Mouse (Mus musculus): ENCODE results near the gene Zscan22. TPM values are rescaled to one million over a fixed set of nuclear protein-coding genes. Genes with fewer than 3 reads are reported as not detected.
A peak's percentile ranks its signal among the peaks of the same experiment; 100 is the strongest.
"Not testable (repeated sequence)": the region's sequence is repeated elsewhere in the genome, so short reads cannot be mapped to it uniquely, and the experiment has no call there.

Zscan22 gene
- 9.8 and 13.6 TPM in 2 replicates for polyA plus RNA-seq (2015; fragmentation: Nextera tagmentation; extraction: Ambion mirVana)

DNA sequence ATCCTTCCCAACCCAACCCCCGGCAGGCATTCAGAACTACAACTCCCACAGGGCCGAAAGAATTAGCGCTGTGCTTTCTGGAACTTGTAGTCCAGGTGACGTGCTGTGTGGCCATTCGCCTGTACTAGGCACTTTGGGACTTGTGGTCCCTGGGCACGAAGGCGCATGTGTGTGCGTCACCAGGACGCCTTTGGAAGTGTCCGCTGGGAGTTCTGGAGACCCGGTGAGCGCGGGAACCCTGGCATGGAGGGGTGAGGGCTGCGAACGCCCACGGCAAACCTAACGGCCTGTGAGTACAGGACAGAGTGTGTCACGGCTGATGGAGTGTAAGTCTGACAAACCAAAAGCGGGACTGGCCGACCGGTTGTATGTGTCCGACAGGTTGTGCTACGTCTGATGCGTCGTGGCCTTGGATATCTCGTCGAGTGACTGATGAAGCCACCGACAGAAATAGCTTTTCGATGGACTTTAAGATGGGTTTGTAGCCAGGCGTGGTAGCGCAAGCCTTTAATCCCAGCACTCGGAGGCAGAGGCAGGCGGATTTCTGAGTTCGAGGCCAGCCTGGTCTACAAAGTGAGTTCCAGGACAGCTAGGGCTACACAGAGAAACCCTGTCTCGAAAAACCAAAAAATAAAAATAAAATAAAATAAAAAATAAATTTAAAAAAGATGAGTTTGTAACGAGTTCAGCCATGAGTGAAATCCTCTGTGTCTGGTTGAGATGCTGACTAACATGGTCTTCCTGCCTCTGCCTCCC is at the start of gene Zscan22:
TSS of gene Zscan22 (plus strand) at position 161 of the 756 bp plus-strand sequence.
- Histone ChIP-seq H3K4me3 (replicated peaks) (peak within 1 kb of the TSS; percentile 74), H3K9ac (replicated peaks) (peak within 1 kb of the TSS; percentile 66), H3K4me1 (peaks cover 15% of the 10 kb centered on the region), H3K4me2 (peak within 1 kb of the TSS; percentile 57), H3K27me3 (replicated peaks) (no peaks in the 10 kb centered on the region), H3K27ac (replicated peaks) (peak within 1 kb of the TSS; percentile 63), H3K9me3 (replicated peaks) (no peaks in the 10 kb centered on the region), H3K36me3 (peaks cover 3% of the 10 kb centered on the region; the same call in 1 of the 2 replicates)
- ATAC-seq (ENCODE audit: low FRiP score): peak; percentile 97
- WGBS: 7% methylated on average over 36 of the region's 36 CpGs

DNA sequence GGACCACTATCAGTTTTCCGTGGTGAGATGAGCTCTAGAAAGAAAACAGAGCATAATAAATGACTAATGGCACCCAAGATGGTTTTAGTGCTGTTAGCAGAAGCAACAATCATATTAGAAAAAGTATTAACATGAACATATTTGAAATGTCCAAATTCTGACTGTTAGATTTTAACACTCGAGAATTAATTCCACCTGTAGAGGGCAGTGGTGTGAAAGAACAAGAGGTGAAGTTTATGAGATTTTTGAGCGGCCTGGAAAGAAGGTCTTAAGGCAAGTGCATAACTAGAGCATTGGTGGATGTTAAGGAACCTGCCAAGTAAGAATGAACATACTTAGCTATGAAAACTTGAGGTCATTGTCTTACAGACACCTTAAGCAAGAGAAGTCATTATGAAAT is 23.3 kb upstream of the Zscan22 start:
- no peaks in the 10 kb centered on the region for H3K4me1 ChIP-seq
- no peak overlapping the region for H3K9ac ChIP-seq (replicated peaks)
- 23% methylated on average over 3 of the region's 3 CpGs for WGBS
- H3K4me3 ChIP-seq (replicated peaks): no peak overlapping the region
- H3K27me3 ChIP-seq (replicated peaks): no peaks in the 10 kb centered on the region
- no peak overlapping the region for H3K4me2 ChIP-seq
- H3K27ac ChIP-seq (replicated peaks): no peak overlapping the region
- H3K9me3 ChIP-seq (replicated peaks): peaks cover 3% of the 10 kb centered on the region
- no peak for ATAC-seq (ENCODE audit: low FRiP score)
- no peaks in the 10 kb centered on the region for H3K36me3 ChIP-seq

DNA sequence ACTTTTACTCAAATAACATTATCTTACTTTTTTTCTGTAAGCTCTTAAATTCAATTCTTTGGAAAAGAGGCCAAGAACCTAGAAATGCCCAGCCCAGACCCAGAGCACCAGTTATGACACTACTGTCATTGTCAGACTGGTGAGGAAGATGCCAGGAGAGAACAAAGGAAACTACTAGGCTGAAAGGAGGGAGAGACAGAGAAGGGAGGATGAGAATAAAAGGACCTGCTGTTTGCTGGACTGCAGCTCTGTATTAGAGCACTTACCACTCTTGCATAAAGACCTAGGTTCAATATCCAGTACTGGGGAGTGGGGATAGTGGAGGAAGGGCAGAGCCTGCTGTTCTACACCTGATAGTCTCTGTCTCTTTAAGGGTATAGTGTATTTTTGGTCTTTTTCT is 17.6 kb upstream of the Zscan22 start:
- Histone ChIP-seq H3K4me2 (peak overlapping the region; percentile 84), H3K9me3 (replicated peaks) (no peaks in the 10 kb centered on the region), H3K4me3 (replicated peaks) (peak overlapping the region; percentile 73), H3K4me1 (peaks cover 18% of the 10 kb centered on the region), H3K9ac (replicated peaks) (peak overlapping the region; percentile 79; the same call in 1 of the 2 replicates), H3K27me3 (replicated peaks) (no peaks in the 10 kb centered on the region), H3K27ac (replicated peaks) (no peak overlapping the region), H3K36me3 (peaks cover 8% of the 10 kb centered on the region)
- ATAC-seq (ENCODE audit: low FRiP score): no peak

DNA sequence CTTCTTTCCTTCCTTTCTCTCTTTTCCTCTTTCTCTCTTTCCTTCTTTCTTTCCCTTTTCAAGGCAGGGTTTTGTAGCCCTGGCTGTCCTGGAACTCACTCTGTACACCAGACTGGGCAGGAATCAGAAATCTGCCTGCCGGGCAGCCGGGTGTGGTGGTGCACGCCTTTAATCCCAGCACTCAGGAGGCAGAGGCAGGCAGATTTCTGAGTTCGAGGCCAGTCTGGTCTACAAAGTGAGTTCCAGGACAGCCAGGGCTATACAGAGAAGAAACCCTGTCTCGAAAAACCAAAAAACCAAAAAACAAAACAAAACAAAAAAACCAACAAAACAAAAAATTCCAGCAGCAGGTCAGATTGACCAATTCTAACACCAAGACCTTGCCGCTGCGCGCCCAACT is 17.1 kb upstream of the Zscan22 start:
- peaks cover 13% of the 10 kb centered on the region for H3K36me3 ChIP-seq
- H3K9ac ChIP-seq (replicated peaks): peak overlapping the region; percentile 79
- H3K27me3 ChIP-seq (replicated peaks); H3K9me3 ChIP-seq (replicated peaks): not testable (repeated sequence)
- 45% methylated on average over 8 of the region's 8 CpGs for WGBS
- peak overlapping the region; percentile 73 for H3K4me3 ChIP-seq (replicated peaks)
- H3K4me2 ChIP-seq: peak overlapping the region; percentile 84
- peaks cover 18% of the 10 kb centered on the region for H3K4me1 ChIP-seq
- peak overlapping the region; percentile 61; the same call in 1 of the 2 replicates for H3K27ac ChIP-seq (replicated peaks)
- peak; percentile 33; the same call in 1 of the 2 replicates for ATAC-seq (ENCODE audit: low FRiP score)

DNA sequence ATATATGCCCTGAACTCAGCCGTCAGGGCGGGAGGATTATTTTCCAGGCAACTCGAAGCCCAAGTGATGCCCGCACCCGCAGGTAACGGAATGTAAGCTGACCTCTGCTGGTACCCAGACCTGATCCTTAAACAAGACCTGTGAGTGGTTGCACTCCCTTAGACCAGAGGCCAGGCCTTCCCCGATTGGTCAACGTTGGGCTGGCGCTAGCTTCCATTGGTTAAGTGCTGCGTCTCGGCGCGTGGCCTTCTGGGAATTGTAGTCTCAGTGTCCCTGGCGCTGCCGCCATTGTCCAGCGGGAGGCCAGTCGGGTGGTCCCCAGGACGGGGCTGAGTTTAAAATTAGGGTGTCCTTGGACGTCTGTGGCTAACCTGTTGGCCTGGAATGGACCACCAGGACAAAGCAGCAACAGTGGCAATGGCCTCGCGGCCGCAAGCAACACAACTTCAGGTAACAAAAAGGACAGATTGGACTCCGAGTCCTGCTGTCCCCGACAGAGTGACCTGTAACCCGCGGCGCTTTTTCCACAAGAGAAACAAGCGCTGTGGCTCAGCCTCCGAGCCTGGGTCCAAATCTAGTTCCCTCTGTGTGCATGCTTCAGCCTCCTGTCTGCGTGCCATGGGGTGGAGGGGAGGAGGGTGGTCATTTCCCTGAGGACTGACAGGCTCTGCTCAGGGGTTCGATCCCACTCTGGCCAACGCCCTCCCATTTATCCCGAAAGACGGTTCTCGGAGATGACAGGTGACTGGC is 16.5 kb upstream of the Zscan22 start, which contains the start of gene Zfp128:
TSS of gene Zfp128 (plus strand) at position 267 of the 750 bp plus-strand sequence.
- H3K9me3 ChIP-seq (replicated peaks): no peaks in the 10 kb centered on the region
- no peaks in the 10 kb centered on the region for H3K27me3 ChIP-seq (replicated peaks)
- H3K4me3 ChIP-seq (replicated peaks): peak within 1 kb of the TSS; percentile 73
- peak; percentile 99 for ATAC-seq (ENCODE audit: low FRiP score)
- H3K36me3 ChIP-seq: peaks cover 19% of the 10 kb centered on the region
- peak within 1 kb of the TSS; percentile 79 for H3K9ac ChIP-seq (replicated peaks)
- H3K4me2 ChIP-seq: peak within 1 kb of the TSS; percentile 84
- peak within 1 kb of the TSS; percentile 61 for H3K27ac ChIP-seq (replicated peaks)
- WGBS: under 1% methylated on average over 35 of the region's 35 CpGs
- H3K4me1 ChIP-seq: peaks cover 18% of the 10 kb centered on the region

DNA sequence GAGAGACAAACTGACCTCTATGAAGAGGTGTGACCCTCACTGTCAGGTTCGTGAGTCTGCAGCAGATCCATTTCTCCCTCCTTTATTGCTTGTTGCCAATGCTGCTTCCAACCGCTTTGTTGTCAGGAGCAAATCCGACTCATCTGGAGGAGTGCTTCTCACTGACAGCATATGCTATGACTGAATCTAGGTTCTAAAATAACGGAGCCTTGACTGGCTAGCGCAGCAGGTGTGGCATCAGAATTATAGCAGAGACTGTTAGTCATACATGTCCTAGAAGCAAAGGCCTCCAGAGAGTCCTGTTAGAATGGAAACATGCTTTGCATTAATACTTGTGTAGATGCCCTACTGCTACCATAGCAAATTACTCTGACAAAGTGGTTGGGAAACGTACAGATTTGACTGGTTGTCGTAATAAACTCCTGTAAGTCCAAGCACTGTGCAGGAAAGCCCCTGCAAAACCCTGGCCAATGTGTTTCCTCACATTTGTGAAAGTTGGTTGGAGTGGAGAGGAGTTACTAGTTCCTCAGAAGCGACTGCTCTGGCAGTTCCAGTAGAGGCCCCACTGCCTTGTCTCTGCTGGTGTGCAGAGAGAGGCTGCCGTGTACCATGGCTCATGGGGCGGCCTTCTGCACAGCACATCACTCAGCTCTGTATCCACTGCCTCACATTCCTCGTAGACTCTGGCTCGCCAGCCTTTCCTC is 10.9 kb upstream of the Zscan22 start:
- H3K4me2 ChIP-seq: no peak overlapping the region
- no peak overlapping the region for H3K4me3 ChIP-seq (replicated peaks)
- ATAC-seq (ENCODE audit: low FRiP score): no peak
- H3K36me3 ChIP-seq: peaks cover 68% of the 10 kb centered on the region
- H3K9ac ChIP-seq (replicated peaks): no peak overlapping the region
- no peak overlapping the region for H3K27ac ChIP-seq (replicated peaks)
- H3K27me3 ChIP-seq (replicated peaks): no peaks in the 10 kb centered on the region
- peaks cover 14% of the 10 kb centered on the region for H3K4me1 ChIP-seq
- 89% methylated on average over 12 of the region's 12 CpGs for WGBS
- H3K9me3 ChIP-seq (replicated peaks): no peaks in the 10 kb centered on the region

DNA sequence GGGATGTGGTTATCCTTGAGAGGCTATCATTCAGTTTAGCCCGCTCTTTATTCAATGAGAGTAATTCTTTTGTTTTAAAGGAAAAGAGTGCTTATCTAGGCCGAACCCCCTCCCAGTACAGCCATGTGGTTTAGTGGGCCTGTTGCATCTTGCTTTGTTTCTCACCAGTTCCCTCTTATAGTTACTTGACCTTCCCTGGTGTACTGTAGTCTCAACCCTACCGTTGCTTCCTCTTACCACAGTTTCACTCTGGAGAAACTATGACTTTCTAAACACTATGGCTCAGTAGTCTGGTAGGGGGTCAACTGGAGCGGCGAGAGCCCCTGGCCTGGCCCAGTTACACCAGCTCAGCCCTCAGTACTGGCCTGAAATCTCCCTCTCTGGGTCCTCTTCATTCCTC is 10.0 kb upstream of the Zscan22 start:
- H3K9me3 ChIP-seq (replicated peaks): no peaks in the 10 kb centered on the region
- H3K4me1 ChIP-seq: peaks cover 6% of the 10 kb centered on the region
- H3K27ac ChIP-seq (replicated peaks): no peak overlapping the region
- 93% methylated on average over 5 of the region's 5 CpGs for WGBS
- H3K9ac ChIP-seq (replicated peaks): no peak overlapping the region
- no peak for ATAC-seq (ENCODE audit: low FRiP score)
- no peak overlapping the region for H3K4me2 ChIP-seq
- H3K36me3 ChIP-seq: peaks cover 74% of the 10 kb centered on the region
- H3K4me3 ChIP-seq (replicated peaks): no peak overlapping the region
- no peaks in the 10 kb centered on the region for H3K27me3 ChIP-seq (replicated peaks)

DNA sequence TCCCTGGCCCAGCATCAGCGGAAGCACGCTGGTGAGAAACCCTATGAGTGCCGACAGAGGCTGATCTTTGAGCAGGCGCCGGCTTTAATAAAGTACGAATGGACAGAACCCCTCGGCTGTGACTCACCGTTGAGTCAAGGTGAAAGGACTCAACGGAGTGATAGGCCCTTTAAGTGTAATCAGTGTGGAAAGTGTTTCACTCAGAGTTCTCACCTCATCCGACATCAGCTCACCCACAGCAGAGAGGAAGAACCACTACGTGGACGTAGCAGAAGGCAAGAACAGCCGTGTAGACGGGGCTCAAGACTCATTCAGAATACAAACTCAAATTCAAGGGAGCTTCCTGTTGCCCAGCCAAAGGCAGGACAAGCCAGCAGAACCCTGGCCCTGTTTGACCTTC is 6.7 kb upstream of the Zscan22 start:
- H3K36me3 ChIP-seq: peaks cover 57% of the 10 kb centered on the region
- no peak overlapping the region for H3K4me2 ChIP-seq
- H3K27me3 ChIP-seq (replicated peaks): no peaks in the 10 kb centered on the region
- no peaks in the 10 kb centered on the region for H3K4me1 ChIP-seq
- H3K9ac ChIP-seq (replicated peaks): no peak overlapping the region
- H3K4me3 ChIP-seq (replicated peaks): no peak overlapping the region
- no peak overlapping the region for H3K27ac ChIP-seq (replicated peaks)
- no peak for ATAC-seq (ENCODE audit: low FRiP score)
- H3K9me3 ChIP-seq (replicated peaks): no peaks in the 10 kb centered on the region
- 96% methylated on average over 14 of the region's 14 CpGs for WGBS

DNA sequence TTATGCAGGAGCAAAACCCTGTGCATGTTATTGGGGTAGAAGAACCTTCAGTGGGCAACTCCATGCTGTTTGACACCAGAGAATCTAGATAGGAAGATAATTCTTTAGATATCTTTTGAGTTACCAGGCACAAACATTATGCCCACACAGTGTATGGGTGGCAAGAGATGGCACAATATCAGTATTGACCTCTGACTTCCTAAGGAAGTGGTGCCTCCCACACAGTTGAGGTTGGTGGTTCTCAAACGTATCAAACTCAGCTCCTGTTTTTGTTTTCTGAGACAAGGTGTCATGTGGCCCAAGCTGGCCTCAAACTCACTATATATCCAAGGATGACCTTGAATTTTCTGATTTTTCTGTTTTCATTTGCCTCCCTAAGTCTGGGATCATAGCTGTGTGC is 6.3 kb upstream of the Zscan22 start:
- WGBS: 85% methylated on average over 1 of the region's 1 CpGs
- no peak for ATAC-seq (ENCODE audit: low FRiP score)
- no peak overlapping the region for H3K4me2 ChIP-seq

DNA sequence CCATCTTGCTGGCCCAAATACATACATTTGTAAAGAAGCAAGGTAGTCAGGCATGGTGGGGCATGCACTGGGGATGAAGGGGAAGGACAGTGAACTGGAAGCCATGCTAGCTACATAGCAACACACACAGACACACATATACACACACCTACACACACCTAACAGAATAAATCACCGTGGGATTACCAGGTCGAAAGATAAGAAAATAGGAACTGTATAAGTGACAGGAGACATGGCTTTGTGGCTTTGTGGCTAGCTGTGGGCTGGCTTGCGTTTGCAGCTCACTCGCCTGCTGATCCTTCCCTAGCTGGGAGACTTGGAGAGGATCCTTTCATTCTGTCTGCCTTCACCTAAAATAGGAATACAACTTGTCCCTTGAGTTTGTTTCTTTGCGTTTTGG is 3.9 kb downstream of the Zscan22 start:
- H3K36me3 ChIP-seq: peaks cover 23% of the 10 kb centered on the region
- no peak overlapping the region for H3K27ac ChIP-seq (replicated peaks)
- H3K9me3 ChIP-seq (replicated peaks): no peaks in the 10 kb centered on the region
- no peak for ATAC-seq (ENCODE audit: low FRiP score)
- 95% methylated on average over 5 of the region's 5 CpGs for WGBS
- H3K9ac ChIP-seq (replicated peaks): no peak overlapping the region
- H3K4me2 ChIP-seq: no peak overlapping the region
- no peaks in the 10 kb centered on the region for H3K27me3 ChIP-seq (replicated peaks)
- peaks cover 15% of the 10 kb centered on the region for H3K4me1 ChIP-seq
- H3K4me3 ChIP-seq (replicated peaks): no peak overlapping the region

More for the DNA sequence above, 6.3 kb upstream of the Zscan22 start:
- Histone ChIP-seq H3K9ac (replicated peaks) (no peak overlapping the region), H3K4me1 (no peaks in the 10 kb centered on the region), H3K27me3 (replicated peaks) (no peaks in the 10 kb centered on the region), H3K9me3 (replicated peaks) (no peaks in the 10 kb centered on the region), H3K4me3 (replicated peaks) (no peak overlapping the region), H3K36me3 (peaks cover 53% of the 10 kb centered on the region), H3K27ac (replicated peaks) (no peak overlapping the region)

DNA sequence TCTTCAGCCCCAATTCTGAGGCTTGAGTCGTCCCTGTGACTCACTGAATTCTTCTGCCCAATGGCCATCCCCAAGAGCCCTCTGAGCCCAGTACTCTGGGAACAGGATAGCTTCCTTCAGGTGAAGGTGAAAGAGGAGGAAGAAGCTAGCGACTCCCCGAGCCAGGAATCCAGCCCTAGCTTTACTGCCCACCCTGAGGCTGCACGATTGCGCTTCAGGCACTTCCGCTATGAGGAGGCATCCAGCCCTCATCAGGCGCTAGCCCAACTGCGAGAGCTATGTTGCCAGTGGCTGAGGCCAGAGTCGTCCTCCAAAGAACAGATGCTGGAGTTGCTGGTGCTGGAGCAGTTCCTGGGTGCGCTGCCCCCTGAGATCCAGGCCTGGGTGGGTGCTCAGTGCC is 6.0 kb downstream of the Zscan22 start:
- no peak overlapping the region for H3K27ac ChIP-seq (replicated peaks)
- H3K4me3 ChIP-seq (replicated peaks): no peak overlapping the region
- no peak overlapping the region for H3K4me2 ChIP-seq
- H3K36me3 ChIP-seq: peaks cover 45% of the 10 kb centered on the region
- ATAC-seq (ENCODE audit: low FRiP score): no peak
- WGBS: 60% methylated on average over 10 of the region's 10 CpGs
- H3K27me3 ChIP-seq (replicated peaks): no peaks in the 10 kb centered on the region
- H3K9ac ChIP-seq (replicated peaks): no peak overlapping the region
- no peaks in the 10 kb centered on the region for H3K9me3 ChIP-seq (replicated peaks)
- H3K4me1 ChIP-seq: peaks cover 10% of the 10 kb centered on the region

All from neural tube, embryonic 15.5 days (tissue).